Mouse (Mus musculus): ENCODE measurements around the gene Zdhhc16. TPM values are rescaled to one million over a fixed set of nuclear protein-coding genes. Genes with fewer than 3 reads are reported as not detected.

Zdhhc16 gene
- polyA plus RNA-seq, 1 experiment from 2014 or later: 96.2 TPM

DNA sequence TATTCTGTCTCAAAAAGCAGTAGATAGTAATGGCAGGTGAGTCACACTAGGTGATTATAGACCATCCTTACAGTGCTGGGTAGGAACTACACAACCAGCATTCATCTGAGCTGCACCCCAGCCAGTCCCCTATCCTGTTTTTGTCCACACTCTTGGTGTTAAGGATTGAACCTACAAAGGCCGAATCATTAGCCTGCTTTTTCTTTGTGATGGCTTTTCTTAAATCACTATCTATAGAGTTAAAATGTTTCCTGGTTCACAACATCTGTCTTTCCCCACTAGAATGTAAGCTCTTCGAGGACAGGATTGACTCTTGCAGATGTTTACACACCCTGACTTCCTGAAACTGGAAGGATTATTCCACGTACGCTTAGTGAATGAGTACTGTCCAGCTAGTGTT lies 13.8 kb upstream of the Zdhhc16 start:
- whole genome bisulfite sequencing: 55% methylated on average over 4 of the region's 4 CpGs
- 0 out of 2 replicates have a peak, but pooled peaks cover 3% of the 10 kb centered on the region for H3K4me1 ChIP-seq
- peaks cover 62% of the 10 kb centered on the region for H3K36me3 ChIP-seq
- ATAC-seq (ENCODE audit: borderline replicate concordance, extremely low read depth, low FRiP score, low TSS enrichment): no peak
- H3K27ac ChIP-seq: no peak overlapping the region
- H3K9ac ChIP-seq: no peak overlapping the region
- no peaks in the 10 kb centered on the region for H3K9me3 ChIP-seq
- H3K4me3 ChIP-seq: no peak overlapping the region
- no peak overlapping the region for H3K4me2 ChIP-seq
- H3K27me3 ChIP-seq: no peaks in the 10 kb centered on the region

GRCm38 (mm10) chr19:41920412-41921067 lies 12.7 kb upstream of the Zdhhc16 start:
- H3K4me1 ChIP-seq: no peaks in the 10 kb centered on the region
- H3K36me3 ChIP-seq: peaks cover 63% of the 10 kb centered on the region
- no peak overlapping the region for H3K4me3 ChIP-seq
- H3K4me2 ChIP-seq: no peak overlapping the region
- no peak for ATAC-seq (ENCODE audit: borderline replicate concordance, extremely low read depth, low FRiP score, low TSS enrichment)
- no peak overlapping the region for H3K9ac ChIP-seq
- no peaks in the 10 kb centered on the region for H3K27me3 ChIP-seq
- H3K9me3 ChIP-seq: no peaks in the 10 kb centered on the region
- no peak overlapping the region for H3K27ac ChIP-seq
- 72% methylated on average over 5 of the region's 5 CpGs for WGBS

GRCm38 (mm10) chr19:41932686-41933085 lies 594 bp upstream of the Zdhhc16 start:
- H3K4me3 ChIP-seq: peak overlapping the region; percentile 86
- peak overlapping the region; percentile 27; the same call in 1 of the 2 replicates for H3K27ac ChIP-seq
- H3K4me1 ChIP-seq: peaks cover 19% of the 10 kb centered on the region
- peak overlapping the region; percentile 79 for H3K4me2 ChIP-seq
- H3K9me3 ChIP-seq: no peaks in the 10 kb centered on the region
- 0% methylated on average over 28 of the region's 28 CpGs for WGBS
- no peak for ATAC-seq (ENCODE audit: borderline replicate concordance, extremely low read depth, low FRiP score, low TSS enrichment)
- H3K27me3 ChIP-seq: no peaks in the 10 kb centered on the region
- H3K9ac ChIP-seq: peak overlapping the region; percentile 62
- peaks cover 23% of the 10 kb centered on the region for H3K36me3 ChIP-seq

DNA sequence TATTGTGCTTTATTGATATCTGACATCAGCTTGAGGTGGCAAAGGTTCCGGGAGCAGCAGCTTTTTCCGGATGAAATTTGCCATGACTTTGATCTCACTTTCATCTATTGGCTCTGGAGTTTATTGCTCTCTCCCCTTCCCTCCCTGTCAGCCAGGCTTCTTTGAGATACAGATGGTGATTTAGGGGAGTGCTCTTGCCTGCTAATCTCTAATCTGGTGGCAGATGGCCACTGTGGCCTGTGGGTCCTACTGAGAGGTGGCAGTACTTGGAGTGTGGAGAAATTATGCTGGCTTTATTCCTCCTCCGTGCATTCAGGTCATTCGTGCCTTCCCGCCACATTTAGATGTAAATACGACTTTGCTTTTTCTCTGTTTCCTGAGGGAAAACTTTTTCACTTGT lies 844 bp downstream of the Zdhhc16 start:
- Histone ChIP-seq H3K27ac (no peak overlapping the region), H3K4me3 (peak overlapping the region; percentile 86), H3K4me1 (peaks cover 19% of the 10 kb centered on the region), H3K4me2 (peak overlapping the region; percentile 74), H3K27me3 (no peaks in the 10 kb centered on the region), H3K9ac (peak overlapping the region; percentile 90), H3K9me3 (no peaks in the 10 kb centered on the region), H3K36me3 (peaks cover 25% of the 10 kb centered on the region)
- WGBS: 25% methylated on average over 6 of the region's 6 CpGs
- no peak for ATAC-seq (ENCODE audit: borderline replicate concordance, extremely low read depth, low FRiP score, low TSS enrichment)

DNA sequence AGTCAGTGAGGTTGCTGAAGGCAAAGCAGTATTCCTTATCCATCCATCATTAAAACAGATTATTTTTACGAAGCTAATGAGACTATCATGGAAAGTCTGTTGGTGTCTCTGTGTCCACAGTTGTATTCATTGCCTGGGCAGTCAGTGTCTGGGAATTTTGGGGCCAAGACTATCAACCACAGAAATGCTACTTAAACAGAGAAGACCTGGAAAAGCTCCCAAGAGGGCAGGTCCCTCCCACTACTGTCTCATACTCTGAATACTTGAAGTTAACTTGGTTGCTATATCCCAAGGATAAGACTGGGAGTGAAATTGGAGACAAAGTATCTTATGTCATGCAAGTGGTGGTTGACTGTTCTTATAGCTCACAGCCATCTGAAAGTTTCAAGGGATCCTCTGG lies 2.6 kb downstream of the Zdhhc16 start:
- Histone ChIP-seq H3K9me3 (no peaks in the 10 kb centered on the region), H3K4me3 (no peak overlapping the region), H3K27me3 (no peaks in the 10 kb centered on the region), H3K27ac (no peak overlapping the region), H3K9ac (no peak overlapping the region), H3K36me3 (peaks cover 36% of the 10 kb centered on the region), H3K4me2 (no peak overlapping the region), H3K4me1 (peaks cover 19% of the 10 kb centered on the region)
- WGBS: 62% methylated on average over 1 of the region's 1 CpGs
- no peak for ATAC-seq (ENCODE audit: borderline replicate concordance, extremely low read depth, low FRiP score, low TSS enrichment)

- no peak overlapping the region for H3K27ac ChIP-seq
- peaks cover 9% of the 10 kb centered on the region for H3K4me1 ChIP-seq
- H3K9ac ChIP-seq: no peak overlapping the region
- H3K36me3 ChIP-seq: peaks cover 56% of the 10 kb centered on the region
- no peaks in the 10 kb centered on the region for H3K9me3 ChIP-seq
- no peak for ATAC-seq (ENCODE audit: borderline replicate concordance, extremely low read depth, low FRiP score, low TSS enrichment)
- no peak overlapping the region for H3K4me3 ChIP-seq
- no peak overlapping the region for H3K4me2 ChIP-seq
- no peaks in the 10 kb centered on the region for H3K27me3 ChIP-seq
- WGBS: 85% methylated on average over 5 of the region's 5 CpGs
Measured at GRCm38 (mm10) chr19:41938539-41938938, 5.3 kb downstream of the Zdhhc16 start.

GRCm38 (mm10) chr19:41943841-41944240 lies 10.6 kb downstream of the Zdhhc16 start:
- H3K9me3 ChIP-seq: no peaks in the 10 kb centered on the region

GRCm38 (mm10) chr19:41952287-41952686 lies 19.0 kb downstream of the Zdhhc16 start:
- 78% methylated on average over 4 of the region's 4 CpGs for WGBS
- H3K27me3 ChIP-seq: no peaks in the 10 kb centered on the region
- no peak overlapping the region for H3K4me3 ChIP-seq
- no peak overlapping the region for H3K4me2 ChIP-seq
- no peak overlapping the region for H3K27ac ChIP-seq
- H3K9me3 ChIP-seq: no peaks in the 10 kb centered on the region
- ATAC-seq (ENCODE audit: borderline replicate concordance, extremely low read depth, low FRiP score, low TSS enrichment): no peak
- peaks cover 94% of the 10 kb centered on the region for H3K36me3 ChIP-seq
- H3K9ac ChIP-seq: no peak overlapping the region
- H3K4me1 ChIP-seq: no peaks in the 10 kb centered on the region

More at GRCm38 (mm10) chr19:41943841-41944240, 10.6 kb downstream of the Zdhhc16 start:
- Histone ChIP-seq H3K4me3 (no peak overlapping the region), H3K4me2 (no peak overlapping the region), H3K36me3 (peaks cover 91% of the 10 kb centered on the region), H3K27me3 (no peaks in the 10 kb centered on the region), H3K27ac (no peak overlapping the region), H3K9ac (no peak overlapping the region), H3K4me1 (no peaks in the 10 kb centered on the region)
- 83% methylated on average over 7 of the region's 7 CpGs for WGBS
- no peak for ATAC-seq (ENCODE audit: borderline replicate concordance, extremely low read depth, low FRiP score, low TSS enrichment)

DNA sequence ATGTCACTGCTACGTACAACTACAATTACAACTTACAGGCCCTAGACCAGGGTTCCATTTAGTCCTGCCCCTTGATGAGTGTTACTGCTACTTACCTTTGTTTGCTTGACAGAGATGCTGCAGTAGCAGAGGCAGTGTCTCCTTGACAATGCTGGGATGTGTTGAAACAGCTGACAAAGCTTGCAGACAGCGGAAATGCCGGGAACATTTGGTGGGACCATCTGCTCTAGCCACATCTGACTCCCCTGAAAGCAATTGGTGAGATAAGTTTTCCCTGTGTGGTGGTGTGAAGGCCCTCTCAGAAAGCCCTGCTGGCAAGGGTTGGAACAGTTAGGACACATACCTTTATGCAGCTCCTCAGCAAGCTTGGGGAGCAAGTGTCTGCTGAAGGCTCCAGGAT lies 20.3 kb downstream of the Zdhhc16 start:
- WGBS: 90% methylated on average over 3 of the region's 3 CpGs
- no peak overlapping the region for H3K4me3 ChIP-seq
- H3K27ac ChIP-seq: no peak overlapping the region
- H3K4me1 ChIP-seq: no peaks in the 10 kb centered on the region
- no peaks in the 10 kb centered on the region for H3K9me3 ChIP-seq
- peaks cover 86% of the 10 kb centered on the region for H3K36me3 ChIP-seq
- no peak overlapping the region for H3K9ac ChIP-seq
- no peaks in the 10 kb centered on the region for H3K27me3 ChIP-seq
- no peak overlapping the region for H3K4me2 ChIP-seq
- ATAC-seq (ENCODE audit: borderline replicate concordance, extremely low read depth, low FRiP score, low TSS enrichment): no peak

DNA sequence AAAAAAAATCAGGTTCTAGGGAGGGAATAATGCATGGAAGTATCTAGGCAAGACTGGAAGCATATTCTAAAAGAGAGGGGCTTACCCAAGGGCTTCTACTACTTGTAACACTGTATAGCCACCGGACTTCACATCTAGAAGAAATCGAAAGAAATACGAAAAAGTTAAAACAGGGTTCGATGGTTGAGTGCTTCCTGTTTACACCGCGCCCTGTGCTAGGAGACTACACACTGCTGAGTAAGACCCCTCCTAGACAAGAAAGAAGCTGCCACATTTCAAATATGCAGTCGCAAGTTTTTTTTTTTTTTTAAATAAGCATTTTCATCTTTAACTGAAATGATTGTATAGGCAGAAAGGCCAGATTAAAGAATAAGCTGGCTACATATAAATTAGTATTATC lies 36.3 kb downstream of the Zdhhc16 start:
- Histone ChIP-seq H3K4me2 (no peak overlapping the region), H3K27ac (no peak overlapping the region), H3K9ac (no peak overlapping the region), H3K4me3 (no peak overlapping the region), H3K4me1 (no peaks in the 10 kb centered on the region), H3K27me3 (no peaks in the 10 kb centered on the region), H3K9me3 (no peaks in the 10 kb centered on the region), H3K36me3 (peaks cover 44% of the 10 kb centered on the region)
- ATAC-seq (ENCODE audit: borderline replicate concordance, extremely low read depth, low FRiP score, low TSS enrichment): no peak
- WGBS: 89% methylated on average over 7 of the region's 7 CpGs

- no peaks in the 10 kb centered on the region for H3K4me1 ChIP-seq
- 67% methylated on average over 13 of the region's 13 CpGs for WGBS
- no peak overlapping the region for H3K4me2 ChIP-seq
- H3K9ac ChIP-seq: no peak overlapping the region
- peaks cover 3% of the 10 kb centered on the region for H3K36me3 ChIP-seq
- no peak for ATAC-seq (ENCODE audit: borderline replicate concordance, extremely low read depth, low FRiP score, low TSS enrichment)
- H3K9me3 ChIP-seq: no peaks in the 10 kb centered on the region
- no peak overlapping the region for H3K27ac ChIP-seq
- no peaks in the 10 kb centered on the region for H3K27me3 ChIP-seq
- no peak overlapping the region for H3K4me3 ChIP-seq
Measured at GRCm38 (mm10) chr19:41973891-41974794, 40.9 kb downstream of the Zdhhc16 start.

GRCm38 (mm10) chr19:41980422-41980818 lies 47.1 kb downstream of the Zdhhc16 start:
- peak overlapping the region; percentile 91 for H3K27ac ChIP-seq
- H3K9ac ChIP-seq: peak overlapping the region; percentile 72
- no peak for ATAC-seq (ENCODE audit: borderline replicate concordance, extremely low read depth, low FRiP score, low TSS enrichment)
- no peaks in the 10 kb centered on the region for H3K36me3 ChIP-seq
- H3K9me3 ChIP-seq: no peaks in the 10 kb centered on the region
- H3K4me3 ChIP-seq: peak overlapping the region; percentile 72
- under 1% methylated on average over 16 of the region's 16 CpGs for WGBS
- peaks cover 14% of the 10 kb centered on the region for H3K4me1 ChIP-seq
- H3K27me3 ChIP-seq: no peaks in the 10 kb centered on the region
- peak overlapping the region; percentile 70 for H3K4me2 ChIP-seq

All from lung, embryonic 15.5 days (tissue).